Mouse (Mus musculus) gastrocnemius, adult 2 months (tissue): ENCODE measurements at regions not wholly inside any gene's neighbourhood (a gene's known extent, or its start where the extent isn't known, plus 50 kb on each side); places are given as distances from the start of the nearest gene placed in this dataset.

Experiments used
- DNase-seq: peaks from one replicate; pipeline ENCODE4 v3.0.0; 2022
- H3K27ac ChIP-seq: fragments of 200-600 bp; 2 replicates; pipeline ENCODE4 v1.8.1; 2022; ENCODE audit warnings: mild to moderate bottlenecking
- H3K4me3 ChIP-seq: fragments of 200-600 bp; 2 replicates; pipeline ENCODE4 v1.8.1; 2022; ENCODE audit warnings: mild to moderate bottlenecking, moderate library complexity
- CTCF ChIP-seq: fragments of 200-600 bp; IDR thresholded peaks from 2 replicates; pipeline ENCODE4 v1.8.1; 2022; ENCODE audit warnings: antibody characterized with exemption, mild to moderate bottlenecking, moderate library complexity
- intact Hi-C: fragments of 180-260 bp; cut with DNase I; formaldehyde crosslinking; loops from one replicate; pipeline ENCODE4 v1.15.1; 2025

GRCm38 (mm10) chr6:8831204-8831603 is 52.9 kb upstream of the Ica1 start:
- DNase-seq = no peak
- no peak overlapping the region for H3K4me3 ChIP-seq
- H3K27ac ChIP-seq = no peak overlapping the region
- TF ChIP-seq CTCF = peak; percentile 56
- intact Hi-C loops = no loop called here

GRCm38 (mm10) chr6:8832924-8833323 is 54.6 kb upstream of the Ica1 start:
- DNase-seq = no peak
- no peak for TF ChIP-seq CTCF
- no peak overlapping the region for H3K4me3 ChIP-seq
- no peak overlapping the region for H3K27ac ChIP-seq
- intact Hi-C loops = no loop called here

- DNase-seq = no peak
- H3K27ac ChIP-seq = no peak overlapping the region
- no peak for TF ChIP-seq CTCF
- intact Hi-C loops = no loop called here
- H3K4me3 ChIP-seq = no peak overlapping the region
Measured at GRCm38 (mm10) chr6:8853657-8854056, 75.4 kb upstream of the Ica1 start.

- intact Hi-C loops = no loop called here
- no peak for TF ChIP-seq CTCF
- DNase-seq = no peak
Measured at GRCm38 (mm10) chr6:8860581-8860980, 82.3 kb upstream of the Ica1 start.

GRCm38 (mm10) chr6:8863843-8864620 is 84.2 kb upstream of the Nxph1 start:
- no peak overlapping the region for H3K27ac ChIP-seq
- H3K4me3 ChIP-seq = no peak overlapping the region
- intact Hi-C loops = no loop called here
- TF ChIP-seq CTCF = no peak
- no peak for DNase-seq

More at GRCm38 (mm10) chr6:8860581-8860980, 82.3 kb upstream of the Ica1 start:
- Histone ChIP-seq H3K4me3 (no peak overlapping the region), H3K27ac (no peak overlapping the region)

- TF ChIP-seq CTCF = no peak
- no peak overlapping the region for H3K4me3 ChIP-seq
Measured at GRCm38 (mm10) chr6:8877373-8878070, 70.7 kb upstream of the Nxph1 start.

GRCm38 (mm10) chr6:8893665-8894064 is 54.6 kb upstream of the Nxph1 start:
- no peak for DNase-seq
- Histone ChIP-seq H3K4me3 (no peak overlapping the region), H3K27ac (no peak overlapping the region)
- intact Hi-C loops = no loop called here
- TF ChIP-seq CTCF = no peak

More at GRCm38 (mm10) chr6:8877373-8878070, 70.7 kb upstream of the Nxph1 start:
- H3K27ac ChIP-seq = no peak overlapping the region
- intact Hi-C loops = no loop called here
- DNase-seq = no peak

- intact Hi-C loops = no loop called here
- Histone ChIP-seq H3K4me3 (no peak overlapping the region), H3K27ac (no peak overlapping the region)
- TF ChIP-seq CTCF = no peak
- no peak for DNase-seq
Measured at GRCm38 (mm10) chr6:8896097-8896496, 52.1 kb upstream of the Nxph1 start.

GRCm38 (mm10) chr6:8896822-8897221 is 51.4 kb upstream of the Nxph1 start:
- intact Hi-C loops = no loop called here
- Histone ChIP-seq H3K4me3 (no peak overlapping the region), H3K27ac (no peak overlapping the region)
- no peak for TF ChIP-seq CTCF
- DNase-seq = no peak

- no peak for DNase-seq
- TF ChIP-seq CTCF = no peak
- Histone ChIP-seq H3K4me3 (no peak overlapping the region), H3K27ac (no peak overlapping the region)
- intact Hi-C loops = no loop called here
Measured at GRCm38 (mm10) chr6:8897334-8897733, 50.9 kb upstream of the Nxph1 start.

- TF ChIP-seq CTCF = no peak
- intact Hi-C loops = no loop called here
- DNase-seq = no peak
- Histone ChIP-seq H3K27ac (no peak overlapping the region), H3K4me3 (no peak overlapping the region)
Measured at GRCm38 (mm10) chr6:8898268-8898667, 50.0 kb upstream of the Nxph1 start.
